9 mouse cellular contexts compared by ENCODE assay signal in genomic region chr19:44989567-44990495, GRCm38 (mm10). TPM values are rescaled to one million over a fixed set of nuclear protein-coding genes. Genes with fewer than 3 reads are reported as not detected.
DNase-seq lines count a peak whose midpoint lies in the region; ATAC-seq and TF ChIP-seq lines count a peak whose summit lies in the region.
"Had no signal": no experiment of that assay in that cellular context is flagged by ENCODE, and none has a peak within 500 bp of the region (broad histone marks: within the 10 kb centered on the region; RNA-seq: fewer than 3 reads in every experiment).

No protein-coding gene starts in this region.

- no peak for TF ChIP-seq POLR2A in brain, embryonic 14.5 days (IDR thresholded peaks at IDR 0.05; ENCODE audit: borderline replicate concordance, extremely low read depth, insufficient read depth, insufficient read length, poor library complexity, severe bottlenecking)

- no peak for TF ChIP-seq EP300 in heart, postnatal 0 days (IDR thresholded peaks at IDR 0.05; ENCODE audit: low read depth)

- H3K9me3 ChIP-seq in heart, postnatal 0 days (replicated peaks; ENCODE audit: control insufficient read depth, low read length): no peaks in the 10 kb centered on the region
- H3K9me3 ChIP-seq in limb, embryonic 11.5 days (ENCODE audit: control insufficient read depth, low read length): no peaks in the 10 kb centered on the region

- no peaks in the 10 kb centered on the region for H3K36me3 ChIP-seq in heart, postnatal 0 days (replicated peaks; ENCODE audit: control insufficient read depth, insufficient read depth, low read length)
- H3K36me3 ChIP-seq in limb, embryonic 11.5 days (ENCODE audit: control insufficient read depth, insufficient read depth, low read length): no peaks in the 10 kb centered on the region

- TF ChIP-seq CTCF in gastrocnemius, adult 2 months (IDR thresholded peaks at IDR 0.05): no peak
- TF ChIP-seq CTCF in brain, embryonic 14.5 days (IDR thresholded peaks at IDR 0.05; ENCODE audit: borderline replicate concordance, extremely low read depth, insufficient read depth, insufficient read length): no peak
- no peak for TF ChIP-seq CTCF in heart, postnatal 0 days (IDR thresholded peaks at IDR 0.05; ENCODE audit: low read depth)

- ATAC-seq in heart, postnatal 0 days (ENCODE audit: insufficient read depth, low read depth): no peak
- ATAC-seq in limb, embryonic 11.5 days (ENCODE audit: insufficient number of reproducible peaks, low FRiP score, low TSS enrichment, low read depth): 0 out of 2 replicates have a peak, but pooled peaks have one; percentile 10
- no peak for ATAC-seq in CD4-positive, CD25-positive, alpha-beta regulatory T cell, adult 4 months

- intact Hi-C loops in gastrocnemius, adult 2 months (cut with DNase I): no loop called here

- peaks cover 9% of the 10 kb centered on the region; the same call in 1 of the 2 replicates for H3K4me1 ChIP-seq in heart, postnatal 0 days (ENCODE audit: control insufficient read depth, insufficient read depth)
- H3K4me1 ChIP-seq in limb, embryonic 11.5 days (ENCODE audit: control insufficient read depth, insufficient read depth, low read length): peaks cover 15% of the 10 kb centered on the region

- H3K9ac ChIP-seq in heart, postnatal 0 days (replicated peaks; ENCODE audit: low read depth, low read length): peak overlapping the region; percentile 60
- H3K9ac ChIP-seq in limb, embryonic 11.5 days (ENCODE audit: low read length): peak overlapping the region; percentile 75

- peak overlapping the region; percentile 46; the same call in 1 of the 2 replicates for H3K27ac ChIP-seq in gastrocnemius, adult 2 months
- H3K27ac ChIP-seq in heart, postnatal 0 days (ENCODE audit: low read depth): no peak overlapping the region
- no peak overlapping the region; the same call in 1 of the 2 replicates for H3K27ac ChIP-seq in limb, embryonic 11.5 days (replicated peaks; ENCODE audit: low read depth, low read length)

- no peaks in the 10 kb centered on the region for H3K27me3 ChIP-seq in heart, postnatal 0 days (ENCODE audit: control insufficient read depth, insufficient read depth, low read length)
- H3K27me3 ChIP-seq in limb, embryonic 11.5 days (ENCODE audit: control insufficient read depth, insufficient read depth, low read length): no peaks in the 10 kb centered on the region
- H3K27me3 ChIP-seq: CH12.LX had no signal

- DNase-seq in gastrocnemius, adult 2 months: peak; percentile 39
- DNase-seq in gastrocnemius, adult 18-20 months (ENCODE audit: low spot score): no peak
- DNase-seq in brain, embryonic 14.5 days (ENCODE audit: low read depth): peak; percentile 5
- no peak for DNase-seq in heart, postnatal 0 days (ENCODE audit: low spot score)
- DNase-seq in limb, embryonic 11.5 days (ENCODE audit: low spot score): no peak
- DNase-seq in retina, embryonic 14.5 days (ENCODE audit: low spot score): peak; percentile 6
- no peak for DNase-seq in spleen, postnatal 14 days (ENCODE audit: low spot score in 2 of 2)

- WGBS in heart, postnatal 0 days: 11% methylated on average over 22 of the region's 22 CpGs
- WGBS in limb, embryonic 11.5 days: 8% methylated on average over 21 of the region's 22 CpGs

- peak overlapping the region; percentile 81 for H3K4me3 ChIP-seq in gastrocnemius, adult 2 months
- peak overlapping the region; percentile 66 for H3K4me3 ChIP-seq in heart, postnatal 0 days (ENCODE audit: low read depth, low read length)
- peak overlapping the region; percentile 75 for H3K4me3 ChIP-seq in limb, embryonic 11.5 days (ENCODE audit: low read depth, low read length)

- peak overlapping the region; percentile 99 for H3K4me2 ChIP-seq in heart, postnatal 0 days (ENCODE audit: low read depth, low read length)
- peak overlapping the region; percentile 96 for H3K4me2 ChIP-seq in limb, embryonic 11.5 days (ENCODE audit: low read depth, severe bottlenecking)

RNA-seq across cellular contexts. Expression of gene Sema4g, which starts 0.9 kb away (rescaled TPM):
- under 1 TPM; 0.10 to 0.11 TPM for total RNA-seq in gastrocnemius, adult 2 months (2021)
- under 1 TPM; 0.16 to 0.19 TPM for total RNA-seq in gastrocnemius, adult 18-20 months (2021)
- 172 and 215 TPM in 2 replicates for polyA plus RNA-seq in brain, embryonic 14.5 days (2012; rRNA removed)
- 0.85 and 1.1 TPM in 2 replicates for total RNA-seq in heart, postnatal 0 days (2014; rRNA removed; ENCODE audit: low replicate concordance)
- polyA plus RNA-seq in heart, postnatal 0 days (2015; fragmentation: Nextera tagmentation; extraction: Ambion mirVana): 0.10 and 0.14 TPM in 2 replicates
- 5.3 and 5.9 TPM in 2 replicates for polyA plus RNA-seq in limb, embryonic 11.5 days (2014; fragmentation: Nextera tagmentation; extraction: Ambion mirVana)
- polyA plus RNA-seq in CD4-positive, CD25-positive, alpha-beta regulatory T cell, adult 4 months (2017; shearing (Covaris generic)): under 1 TPM; 0.14 to 0.31 TPM

RNA-seq across cellular contexts. Expression of gene Twnk, which starts 15.6 kb away (rescaled TPM):
- 10 to 100 TPM; 18.0 to 25.4 TPM for total RNA-seq in gastrocnemius, adult 2 months (2021)
- 10 to 100 TPM; 17.8 to 20.8 TPM for total RNA-seq in gastrocnemius, adult 18-20 months (2021)
- 15.6 and 16.5 TPM in 2 replicates for polyA plus RNA-seq in brain, embryonic 14.5 days (2012; rRNA removed)
- total RNA-seq in heart, postnatal 0 days (2014; rRNA removed; ENCODE audit: low replicate concordance): 12.9 and 13.0 TPM in 2 replicates
- 14.0 and 14.9 TPM in 2 replicates for polyA plus RNA-seq in heart, postnatal 0 days (2015; fragmentation: Nextera tagmentation; extraction: Ambion mirVana)
- 19.0 and 25.4 TPM in 2 replicates for polyA plus RNA-seq in limb, embryonic 11.5 days (2014; fragmentation: Nextera tagmentation; extraction: Ambion mirVana)
- polyA plus RNA-seq in CD4-positive, CD25-positive, alpha-beta regulatory T cell, adult 4 months (2017; shearing (Covaris generic)): 10 to 100 TPM in 1 of 2 experiments, 1 to 10 TPM in 1; 8.6 to 20.3 TPM

RNA-seq across cellular contexts. Expression of gene Mrpl43, which starts 16.4 kb away (rescaled TPM):
- total RNA-seq in gastrocnemius, adult 2 months (2021): 10 to 100 TPM; 31.0 to 42.5 TPM
- 10 to 100 TPM; 34.2 to 35.3 TPM for total RNA-seq in gastrocnemius, adult 18-20 months (2021)
- 96.2 and 115 TPM in 2 replicates for polyA plus RNA-seq in brain, embryonic 14.5 days (2012; rRNA removed)
- 75.4 and 76.4 TPM in 2 replicates for total RNA-seq in heart, postnatal 0 days (2014; rRNA removed; ENCODE audit: low replicate concordance)
- 82.5 and 83.7 TPM in 2 replicates for polyA plus RNA-seq in heart, postnatal 0 days (2015; fragmentation: Nextera tagmentation; extraction: Ambion mirVana)
- polyA plus RNA-seq in limb, embryonic 11.5 days (2014; fragmentation: Nextera tagmentation; extraction: Ambion mirVana): 69.3 and 73.6 TPM in 2 replicates
- polyA plus RNA-seq in CD4-positive, CD25-positive, alpha-beta regulatory T cell, adult 4 months (2017; shearing (Covaris generic)): 10 to 100 TPM; 45.8 to 63.1 TPM

RNA-seq across cellular contexts. Expression of gene Lzts2, which starts 24.4 kb away (rescaled TPM):
- total RNA-seq in gastrocnemius, adult 2 months (2021): 10 to 100 TPM; 21.0 to 29.3 TPM
- total RNA-seq in gastrocnemius, adult 18-20 months (2021): 10 to 100 TPM; 17.5 to 25.8 TPM
- polyA plus RNA-seq in brain, embryonic 14.5 days (2012; rRNA removed): 39.9 and 40.6 TPM in 2 replicates
- total RNA-seq in heart, postnatal 0 days (2014; rRNA removed; ENCODE audit: low replicate concordance): 76.5 and 127 TPM in 2 replicates
- 29.7 TPM in 2 replicates for polyA plus RNA-seq in heart, postnatal 0 days (2015; fragmentation: Nextera tagmentation; extraction: Ambion mirVana)
- polyA plus RNA-seq in limb, embryonic 11.5 days (2014; fragmentation: Nextera tagmentation; extraction: Ambion mirVana): 64.4 and 71.7 TPM in 2 replicates
- 1 to 10 TPM in 1 of 2 experiments, under 1 TPM in 1; 0.54 to 1.6 TPM for polyA plus RNA-seq in CD4-positive, CD25-positive, alpha-beta regulatory T cell, adult 4 months (2017; shearing (Covaris generic))

RNA-seq across cellular contexts. Expression of gene Pdzd7, which starts 55.7 kb away (rescaled TPM):
- total RNA-seq in gastrocnemius, adult 2 months (2021): 1 to 10 TPM; 5.9 to 6.8 TPM
- 1 to 10 TPM; 4.7 to 5.4 TPM for total RNA-seq in gastrocnemius, adult 18-20 months (2021)
- polyA plus RNA-seq in brain, embryonic 14.5 days (2012; rRNA removed): 8.8 and 9.8 TPM in 2 replicates
- total RNA-seq in heart, postnatal 0 days (2014; rRNA removed; ENCODE audit: low replicate concordance): 0.65 TPM in 1 of 2 replicates, not detected in the other
- 0.10 and 0.11 TPM in 2 replicates for polyA plus RNA-seq in heart, postnatal 0 days (2015; fragmentation: Nextera tagmentation; extraction: Ambion mirVana)
- polyA plus RNA-seq in limb, embryonic 11.5 days (2014; fragmentation: Nextera tagmentation; extraction: Ambion mirVana): 0.14 and 0.21 TPM in 2 replicates
- not detected for polyA plus RNA-seq in CD4-positive, CD25-positive, alpha-beta regulatory T cell, adult 4 months (2017; shearing (Covaris generic))

Comparison
In these comparisons a context has a peak if more than half of its experiments do, and no peak if none do; other contexts are left out.
1. DNase-seq: peak in gastrocnemius, adult 2 months (single experiment), brain, embryonic 14.5 days (single experiment) and retina, embryonic 14.5 days (single experiment); none in gastrocnemius, adult 18-20 months (single experiment), heart, postnatal 0 days (single experiment), limb, embryonic 11.5 days (single experiment) and spleen, postnatal 14 days (0 of 2).
2. RNA of gene Sema4g, which starts 0.9 kb away (polyA plus RNA-seq): 172 to 215 TPM in brain, embryonic 14.5 days; 5.3 to 5.9 TPM in limb, embryonic 11.5 days, 0.14 to 0.31 TPM in CD4-positive, CD25-positive, alpha-beta regulatory T cell, adult 4 months and 0.10 to 0.14 TPM in heart, postnatal 0 days; every median in the first group is over 10 times any median in the second.
3. Peak in every context shown above with its lines, with median percentiles within 50 percentile points of each other: H3K4me3 ChIP-seq.